Mouse (Mus musculus): ENCODE results near the gene C4b. TPM values are rescaled to one million over a fixed set of nuclear protein-coding genes. Genes with fewer than 3 reads are reported as not detected.

C4b gene
- polyA plus RNA-seq, 1 experiment from 2014 or later: not detected

- Histone ChIP-seq H3K4me3 (no peak overlapping the region), H3K27ac (replicated peaks) (no peak overlapping the region), H3K9me3 (no peaks in the 10 kb centered on the region), H3K36me3 (no peaks in the 10 kb centered on the region), H3K4me2 (no peak overlapping the region), H3K27me3 (peaks cover 25% of the 10 kb centered on the region), H3K9ac (no peak overlapping the region), H3K4me1 (replicated peaks) (peaks cover 19% of the 10 kb centered on the region; the same call in 1 of the 2 replicates)
- 85% methylated on average over 26 of the region's 26 CpGs for WGBS
- ATAC-seq (ENCODE audit: low read depth): no peak
These were observed 63.5 kb downstream of the C4b start for GRCm38 (mm10) chr17:34680191-34680590.

Small RNAs within 50 kb of the gene (microRNA-seq; reads per million reads assigned to microRNA genes)
- not detected for gene Gm27471

Other genes starting within 250 kb of the C4b start
- gene Btnl6, start 226.5 kb downstream of the C4b start, polyA plus RNA-seq (2015; fragmentation: Nextera tagmentation; extraction: Ambion mirVana): not detected in 2 replicates
- 5.4 and 9.5 TPM in 2 replicates for gene Notch4, start 179.6 kb downstream of the C4b start, polyA plus RNA-seq (2015; fragmentation: Nextera tagmentation; extraction: Ambion mirVana)
- gene Gpsm3, start 154.1 kb downstream of the C4b start, polyA plus RNA-seq (2015; fragmentation: Nextera tagmentation; extraction: Ambion mirVana): 4.8 and 5.3 TPM in 2 replicates
- 9.2 and 10.2 TPM in 2 replicates for gene Pbx2, start 152.6 kb downstream of the C4b start, polyA plus RNA-seq (2015; fragmentation: Nextera tagmentation; extraction: Ambion mirVana)
- gene Ager, start 146.0 kb downstream of the C4b start, polyA plus RNA-seq (2015; fragmentation: Nextera tagmentation; extraction: Ambion mirVana): 2.0 and 2.2 TPM in 2 replicates
- gene Rnf5, start 140.2 kb downstream of the C4b start, polyA plus RNA-seq (2015; fragmentation: Nextera tagmentation; extraction: Ambion mirVana): 260 and 270 TPM in 2 replicates
- 89.5 and 99.6 TPM in 2 replicates for gene Agpat1, start 139.6 kb downstream of the C4b start, polyA plus RNA-seq (2015; fragmentation: Nextera tagmentation; extraction: Ambion mirVana)
- 21.8 and 28.4 TPM in 2 replicates for gene Egfl8, start 127.9 kb downstream of the C4b start, polyA plus RNA-seq (2015; fragmentation: Nextera tagmentation; extraction: Ambion mirVana)
- 23.7 and 25.0 TPM in 2 replicates for gene Ppt2, start 115.4 kb downstream of the C4b start, polyA plus RNA-seq (2015; fragmentation: Nextera tagmentation; extraction: Ambion mirVana)
- 3.8 and 4.2 TPM in 2 replicates for gene Prrt1, start 114.3 kb downstream of the C4b start, polyA plus RNA-seq (2015; fragmentation: Nextera tagmentation; extraction: Ambion mirVana)
- 17.1 and 18.6 TPM in 2 replicates for gene Fkbpl, start 99.1 kb downstream of the C4b start, polyA plus RNA-seq (2015; fragmentation: Nextera tagmentation; extraction: Ambion mirVana)
- 106 TPM in 2 replicates for gene Atf6b, start 96.7 kb downstream of the C4b start, polyA plus RNA-seq (2015; fragmentation: Nextera tagmentation; extraction: Ambion mirVana)
- gene Tnxb, start 73.3 kb downstream of the C4b start, polyA plus RNA-seq (2015; fragmentation: Nextera tagmentation; extraction: Ambion mirVana): 0.11 and 0.14 TPM in 2 replicates
- not detected in 2 replicates for gene Cyp21a1, start 60.7 kb upstream of the C4b start, polyA plus RNA-seq (2015; fragmentation: Nextera tagmentation; extraction: Ambion mirVana)
- 31.6 and 34.2 TPM in 2 replicates for gene Stk19, start 93.1 kb upstream of the C4b start, polyA plus RNA-seq (2015; fragmentation: Nextera tagmentation; extraction: Ambion mirVana)
- gene Dxo, start 93.1 kb upstream of the C4b start, polyA plus RNA-seq (2015; fragmentation: Nextera tagmentation; extraction: Ambion mirVana): 63.0 and 63.2 TPM in 2 replicates
- gene Skiv2l, start 106.3 kb upstream of the C4b start, polyA plus RNA-seq (2015; fragmentation: Nextera tagmentation; extraction: Ambion mirVana): 49.7 and 57.1 TPM in 2 replicates
- gene Nelfe, start 106.5 kb upstream of the C4b start, polyA plus RNA-seq (2015; fragmentation: Nextera tagmentation; extraction: Ambion mirVana): 81.6 and 90.5 TPM in 2 replicates
- 1.8 and 2.9 TPM in 2 replicates for gene Cfb, start 118.6 kb upstream of the C4b start, polyA plus RNA-seq (2015; fragmentation: Nextera tagmentation; extraction: Ambion mirVana)
- gene Zbtb12, start 135.6 kb upstream of the C4b start, polyA plus RNA-seq (2015; fragmentation: Nextera tagmentation; extraction: Ambion mirVana): 9.5 and 10.4 TPM in 2 replicates
- not detected in 2 replicates for gene Gm20547, start 138.2 kb upstream of the C4b start, polyA plus RNA-seq (2015; fragmentation: Nextera tagmentation; extraction: Ambion mirVana)
- gene C2, start 154.4 kb upstream of the C4b start, polyA plus RNA-seq (2015; fragmentation: Nextera tagmentation; extraction: Ambion mirVana): 0.99 and 2.1 TPM in 2 replicates
- 86.8 and 88.7 TPM in 2 replicates for gene Ehmt2, start 154.6 kb upstream of the C4b start, polyA plus RNA-seq (2015; fragmentation: Nextera tagmentation; extraction: Ambion mirVana)
- gene Slc44a4, start 170.6 kb upstream of the C4b start, polyA plus RNA-seq (2015; fragmentation: Nextera tagmentation; extraction: Ambion mirVana): not detected in 2 replicates
- gene Neu1, start 187.4 kb upstream of the C4b start, polyA plus RNA-seq (2015; fragmentation: Nextera tagmentation; extraction: Ambion mirVana): 30.2 and 30.6 TPM in 2 replicates
- gene Hspa1b, start 215.4 kb upstream of the C4b start, polyA plus RNA-seq (2015; fragmentation: Nextera tagmentation; extraction: Ambion mirVana): 0.38 and 0.47 TPM in 2 replicates
- gene Gm20481, start 226.0 kb upstream of the C4b start, polyA plus RNA-seq (2015; fragmentation: Nextera tagmentation; extraction: Ambion mirVana): not detected in 2 replicates
- 6.0 and 6.3 TPM in 2 replicates for gene Hspa1a, start 228.3 kb upstream of the C4b start, polyA plus RNA-seq (2015; fragmentation: Nextera tagmentation; extraction: Ambion mirVana)
- 1.5 and 2.2 TPM in 2 replicates for gene Hspa1l, start 228.8 kb upstream of the C4b start, polyA plus RNA-seq (2015; fragmentation: Nextera tagmentation; extraction: Ambion mirVana)
- gene Lsm2, start 238.0 kb upstream of the C4b start, polyA plus RNA-seq (2015; fragmentation: Nextera tagmentation; extraction: Ambion mirVana): 99.4 and 99.8 TPM in 2 replicates